Mouse (Mus musculus): ENCODE data around the gene Vsig8.

DNA sequence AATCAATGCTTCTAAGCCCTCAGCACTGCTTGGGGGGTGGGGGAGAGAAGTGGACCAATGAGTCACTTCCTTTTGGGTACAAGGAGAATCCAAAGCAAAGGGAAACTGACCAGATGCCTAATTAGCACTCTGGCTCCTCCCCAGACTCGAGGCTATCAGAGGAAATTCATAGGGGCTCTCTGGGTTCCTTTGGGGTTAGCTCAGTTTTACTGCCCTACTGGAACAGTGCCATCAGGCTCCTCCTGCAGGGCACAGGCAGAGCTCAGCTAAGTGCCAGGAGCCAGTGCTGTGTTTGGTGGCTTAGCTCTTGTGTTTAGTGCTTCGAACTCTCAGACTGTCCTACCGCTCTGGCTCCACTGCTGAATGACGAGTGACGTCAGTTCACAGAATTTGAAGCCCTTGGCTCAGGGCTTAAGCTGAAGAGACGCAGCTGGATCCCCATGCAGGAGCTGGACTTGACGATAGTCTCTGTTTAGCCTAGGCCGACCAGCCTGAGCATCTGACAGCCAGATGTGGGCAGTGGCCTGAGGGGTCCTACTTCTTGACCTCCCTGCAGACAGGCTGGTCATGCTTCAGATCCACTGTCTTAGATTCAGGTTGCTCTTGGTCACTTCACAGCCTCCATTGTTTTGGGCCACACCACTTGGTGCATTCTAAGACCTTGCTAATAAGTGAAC lies 25.1 kb upstream of the Vsig8 start:
- TF ChIP-seq GATA1 (IDR thresholded peaks at IDR 0.05; ENCODE audit: low read length) (no peak), TAL1 (IDR thresholded peaks at IDR 0.05; ENCODE audit: low read length) (no peak)

All from erythroblast, embryonic 14.5 days (primary cell).